Mouse (Mus musculus): ENCODE measurements around the gene Cdk5rap3.

DNA sequence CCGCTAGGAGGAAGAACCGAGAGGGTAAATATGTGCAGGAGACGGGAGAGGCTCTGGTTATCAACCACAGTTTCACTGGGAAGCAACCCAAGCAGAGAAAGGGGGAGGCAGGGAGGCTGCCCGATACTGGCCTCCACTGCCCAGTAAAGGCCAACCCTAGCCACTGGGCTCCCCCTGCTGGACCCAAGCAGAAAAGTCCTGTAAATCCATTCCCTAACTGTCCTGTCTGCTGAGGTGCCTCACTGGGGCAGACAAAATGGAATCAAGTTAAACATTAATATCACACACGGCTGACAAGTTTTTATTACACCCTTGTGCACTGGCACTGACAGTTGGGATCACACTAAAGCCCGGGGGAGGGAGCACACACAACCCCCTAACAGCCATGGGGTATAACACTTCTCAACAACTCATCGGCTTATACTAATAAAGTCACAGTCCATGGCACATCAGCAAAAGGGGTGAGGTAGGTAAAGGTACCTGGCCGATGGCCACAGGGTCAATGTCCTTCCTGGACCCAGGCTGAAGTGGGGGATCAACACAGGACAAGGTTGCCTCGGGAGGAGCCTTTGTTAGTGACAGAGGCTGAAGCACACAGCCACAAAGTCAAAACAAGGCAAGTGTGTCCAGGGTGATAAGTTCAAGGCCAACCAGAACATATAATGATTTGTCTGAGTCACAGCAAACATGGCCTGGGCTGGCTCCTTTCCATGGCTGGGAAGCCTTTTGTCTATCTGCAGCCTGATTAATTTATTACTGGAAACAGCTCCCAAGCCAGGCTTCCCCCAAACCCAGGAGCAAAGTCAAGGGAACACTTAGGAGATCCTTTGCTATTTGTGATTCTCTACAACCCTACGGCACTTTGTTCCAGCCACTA is 21.5 kb upstream of the Cdk5rap3 start:
- TF ChIP-seq CTCF (IDR thresholded peaks at IDR 0.05; ENCODE audit: insufficient read depth, low read length) (peak; percentile 78), POLR2A (IDR thresholded peaks at IDR 0.05; ENCODE audit: borderline replicate concordance, extremely low read depth, low read depth, low read length) (peak; percentile 40; the same call in 1 of the 2 replicates)
